36 mouse cellular contexts compared by ENCODE assay signal in genomic region chr2:122240735-122241134, GRCm38 (mm10). TPM values are rescaled to one million over a fixed set of nuclear protein-coding genes. Genes with fewer than 3 reads are reported as not detected.
DNase-seq lines count a peak whose midpoint lies in the region; ATAC-seq and TF ChIP-seq lines count a peak whose summit lies in the region.
"Had no signal": no experiment of that assay in that cellular context is flagged by ENCODE, and none has a peak within 500 bp of the region (broad histone marks: within the 10 kb centered on the region; RNA-seq: fewer than 3 reads in every experiment).

No protein-coding gene starts in this region.

- H3K4me3 ChIP-seq in kidney, embryonic 15.5 days (replicated peaks): no peak overlapping the region
- peak overlapping the region; percentile 29; the same call in 1 of the 2 replicates for H3K4me3 ChIP-seq in liver, adult 2 months (ENCODE audit: insufficient read depth, low read depth, low read length)
- H3K4me3 ChIP-seq in liver, embryonic 16.5 days (ENCODE audit: low read depth, low read length): no peak overlapping the region
- H3K4me3 ChIP-seq in forebrain, embryonic 12.5 days (replicated peaks): no peak overlapping the region
- H3K4me3 ChIP-seq: embryonic facial prominence, embryonic 15.5 days; forebrain, embryonic 13.5 days; heart, embryonic 10.5 days; heart, embryonic 15.5 days; layer of hippocampus, adult 2 months; left cerebral cortex, adult 2 months; limb, embryonic 12.5 days; midbrain, embryonic 13.5 days; neural tube, embryonic 13.5 days had no signal

- no peak overlapping the region for H3K9ac ChIP-seq in kidney, embryonic 15.5 days
- peak overlapping the region; percentile 74 for H3K9ac ChIP-seq in liver, adult 2 months (ENCODE audit: low read depth, low read length)
- H3K9ac ChIP-seq in liver, embryonic 16.5 days (ENCODE audit: low read depth, low read length): no peak overlapping the region
- no peak overlapping the region for H3K9ac ChIP-seq in forebrain, embryonic 12.5 days
- H3K9ac ChIP-seq: embryonic facial prominence, embryonic 15.5 days; forebrain, embryonic 13.5 days; heart, embryonic 15.5 days; limb, embryonic 12.5 days; midbrain, embryonic 13.5 days; neural tube, embryonic 13.5 days had no signal

- H3K27me3 ChIP-seq in kidney, embryonic 15.5 days: no peaks in the 10 kb centered on the region
- H3K27me3 ChIP-seq in liver, adult 2 months (ENCODE audit: control insufficient read depth, insufficient read depth, low read length): no peaks in the 10 kb centered on the region
- H3K27me3 ChIP-seq in liver, embryonic 16.5 days (ENCODE audit: control insufficient read depth, insufficient read depth, low read depth, low read length): no peaks in the 10 kb centered on the region
- 0 out of 2 replicates have a peak, but pooled peaks cover under 1% of the 10 kb centered on the region for H3K27me3 ChIP-seq in forebrain, embryonic 12.5 days
- H3K27me3 ChIP-seq: embryonic facial prominence, embryonic 15.5 days; forebrain, embryonic 13.5 days; heart, embryonic 15.5 days; limb, embryonic 12.5 days; midbrain, embryonic 13.5 days; neural tube, embryonic 13.5 days had no signal

- peaks cover 9% of the 10 kb centered on the region; the same call in 1 of the 2 replicates for H3K79me2 ChIP-seq in liver, adult 2 months (ENCODE audit: control insufficient read depth, insufficient read depth, low read length)

- no peak for ATAC-seq in kidney, embryonic 15.5 days (replicated peaks; ENCODE audit: low FRiP score)
- ATAC-seq in liver, embryonic 16.5 days (ENCODE audit: low read depth): no peak
- no peak for ATAC-seq in forebrain, embryonic 12.5 days (ENCODE audit: low FRiP score)
- ATAC-seq: forebrain, embryonic 13.5 days; hindbrain, embryonic 16.5 days; lung, postnatal 0 days; midbrain, embryonic 13.5 days had no signal

- TF ChIP-seq CTCF in liver, adult 2 months (IDR thresholded peaks at IDR 0.05; ENCODE audit: low read depth, low read length): no peak

- H3K9me3 ChIP-seq in kidney, embryonic 15.5 days (replicated peaks): no peaks in the 10 kb centered on the region
- no peaks in the 10 kb centered on the region for H3K9me3 ChIP-seq in liver, embryonic 16.5 days (replicated peaks; ENCODE audit: control insufficient read depth, low read length)
- no peaks in the 10 kb centered on the region for H3K9me3 ChIP-seq in forebrain, embryonic 12.5 days
- H3K9me3 ChIP-seq: embryonic facial prominence, embryonic 15.5 days; forebrain, embryonic 13.5 days; heart, embryonic 10.5 days; heart, embryonic 15.5 days; limb, embryonic 12.5 days; midbrain, embryonic 13.5 days; neural tube, embryonic 13.5 days had no signal

- DNase-seq in kidney, adult 18-20 months: peak; percentile 19
- peak; percentile 90 for DNase-seq in liver, adult 2 months (ENCODE audit: extremely low read depth, low read depth, low spot score)
- DNase-seq in liver: no peak
- DNase-seq in lung, postnatal 10 days: no peak
- DNase-seq: adrenal gland, postnatal 14 days; cerebellum, adult 11-12 months; cerebellum, postnatal 10 days; gastrocnemius, postnatal 14 days; lung, adult 18-20 months; thymus, postnatal 4 days had no signal

- H3K27ac ChIP-seq in kidney, embryonic 15.5 days: no peak overlapping the region
- peak overlapping the region; percentile 98 for H3K27ac ChIP-seq in liver, adult 2 months (replicated peaks; ENCODE audit: insufficient read depth, low read depth, low read length)
- H3K27ac ChIP-seq in liver, embryonic 16.5 days (ENCODE audit: low read length): peak overlapping the region; percentile 62
- no peak overlapping the region for H3K27ac ChIP-seq in forebrain, embryonic 12.5 days
- H3K27ac ChIP-seq: embryonic facial prominence, embryonic 15.5 days; forebrain, embryonic 13.5 days; heart, embryonic 10.5 days; heart, embryonic 15.5 days; layer of hippocampus, adult 2 months; left cerebral cortex, adult 2 months; limb, embryonic 12.5 days; macrophage; midbrain, embryonic 13.5 days; neural tube, embryonic 13.5 days had no signal

- no peak overlapping the region for H3K4me2 ChIP-seq in kidney, embryonic 15.5 days
- H3K4me2 ChIP-seq in liver, embryonic 16.5 days (ENCODE audit: low read depth, low read length): no peak overlapping the region
- no peak overlapping the region for H3K4me2 ChIP-seq in forebrain, embryonic 12.5 days
- H3K4me2 ChIP-seq: embryonic facial prominence, embryonic 15.5 days; forebrain, embryonic 13.5 days; heart, embryonic 15.5 days; limb, embryonic 12.5 days; midbrain, embryonic 13.5 days; neural tube, embryonic 13.5 days had no signal

- 0 out of 2 replicates have a peak, but pooled peaks have one; percentile 21 for TF ChIP-seq POLR2A in liver, adult 2 months (IDR thresholded peaks at IDR 0.05; ENCODE audit: extremely low read depth, insufficient read depth, low read length)

- peaks cover 13% of the 10 kb centered on the region; the same call in 1 of the 2 replicates for H3K4me1 ChIP-seq in kidney, embryonic 15.5 days
- H3K4me1 ChIP-seq in liver, adult 2 months (ENCODE audit: control insufficient read depth, insufficient read depth, low read length): peaks cover 15% of the 10 kb centered on the region
- H3K4me1 ChIP-seq in liver, embryonic 16.5 days (ENCODE audit: control insufficient read depth, low read depth, low read length): peaks cover 21% of the 10 kb centered on the region
- no peaks in the 10 kb centered on the region for H3K4me1 ChIP-seq in forebrain, embryonic 12.5 days
- H3K4me1 ChIP-seq: forebrain, embryonic 13.5 days; limb, embryonic 12.5 days; midbrain, embryonic 13.5 days had no signal

- no peaks in the 10 kb centered on the region for H3K36me3 ChIP-seq in kidney, embryonic 15.5 days
- H3K36me3 ChIP-seq in liver, adult 2 months (ENCODE audit: control insufficient read depth, insufficient read depth, low read length): peaks cover 31% of the 10 kb centered on the region
- H3K36me3 ChIP-seq in liver, embryonic 16.5 days (ENCODE audit: control insufficient read depth, insufficient read depth): no peaks in the 10 kb centered on the region
- H3K36me3 ChIP-seq in forebrain, embryonic 12.5 days (replicated peaks): no peaks in the 10 kb centered on the region
- H3K36me3 ChIP-seq: embryonic facial prominence, embryonic 15.5 days; heart, embryonic 10.5 days; heart, embryonic 15.5 days; limb, embryonic 12.5 days; midbrain, embryonic 13.5 days; neural tube, embryonic 13.5 days had no signal

RNA-seq across cellular contexts. Expression of gene Sord, which starts 6.2 kb away (rescaled TPM):
- 41.0 and 41.6 TPM in 2 replicates for polyA plus RNA-seq in kidney, embryonic 15.5 days (2015; fragmentation: Nextera tagmentation; extraction: Ambion mirVana)
- total RNA-seq in liver, adult 2 months (2014; rRNA removed): 1,007 and 1,092 TPM in 2 replicates
- 365 and 586 TPM in 2 replicates for polyA plus RNA-seq in liver, adult 2 months (2012; rRNA removed)
- polyA plus RNA-seq in liver, embryonic 16.5 days (2015; fragmentation: Nextera tagmentation; extraction: Ambion mirVana): 193 and 196 TPM in 2 replicates
- polyA plus RNA-seq in forebrain, embryonic 12.5 days (2016; fragmentation: Nextera tagmentation; extraction: Ambion mirVana): 23.9 and 24.3 TPM in 2 replicates

RNA-seq across cellular contexts. Expression of gene Terb2, which starts 54.7 kb away (rescaled TPM):
- not detected in 2 replicates for polyA plus RNA-seq in kidney, embryonic 15.5 days (2015; fragmentation: Nextera tagmentation; extraction: Ambion mirVana)
- total RNA-seq in liver, adult 2 months (2014; rRNA removed): not detected in 2 replicates
- not detected in 2 replicates for polyA plus RNA-seq in liver, adult 2 months (2012; rRNA removed)
- polyA plus RNA-seq in liver, embryonic 16.5 days (2015; fragmentation: Nextera tagmentation; extraction: Ambion mirVana): not detected in 2 replicates
- polyA plus RNA-seq in forebrain, embryonic 12.5 days (2016; fragmentation: Nextera tagmentation; extraction: Ambion mirVana): not detected in 2 replicates
- total RNA-seq: adrenal gland, postnatal 14 days; common myeloid progenitor, adult 5-6 weeks; gastrocnemius, postnatal 14 days; granulocyte monocyte progenitor cell, adult 5-6 weeks; heart, postnatal 25 days; layer of hippocampus, adult 2 months; layer of hippocampus, postnatal 14 days; left cerebral cortex, adult 2 months; left cerebral cortex, postnatal 25 days; megakaryocyte-erythroid progenitor cell, adult 5-6 weeks; MEL had no signal
- polyA plus RNA-seq: embryonic facial prominence, embryonic 15.5 days; forebrain, embryonic 13.5 days; heart, embryonic 10.5 days; heart, embryonic 15.5 days; hindbrain, embryonic 11.5 days; hindbrain, embryonic 16.5 days; intestine, embryonic 14.5 days; limb, embryonic 12.5 days; lung, postnatal 0 days; macrophage; midbrain, embryonic 13.5 days; neural tube, embryonic 13.5 days; stomach, embryonic 14.5 days; thymus, postnatal 0 days had no signal

RNA-seq across cellular contexts. Expression of gene Patl2, which starts 54.7 kb away (rescaled TPM):
- polyA plus RNA-seq in kidney, embryonic 15.5 days (2015; fragmentation: Nextera tagmentation; extraction: Ambion mirVana): 0.06 TPM in 1 of 2 replicates, not detected in the other
- 0.09 TPM in 1 of 2 replicates, not detected in the other for total RNA-seq in liver, adult 2 months (2014; rRNA removed)
- not detected in 2 replicates for polyA plus RNA-seq in liver, adult 2 months (2012; rRNA removed)
- polyA plus RNA-seq in liver, embryonic 16.5 days (2015; fragmentation: Nextera tagmentation; extraction: Ambion mirVana): 0.04 and 0.07 TPM in 2 replicates
- not detected in 2 replicates for polyA plus RNA-seq in forebrain, embryonic 12.5 days (2016; fragmentation: Nextera tagmentation; extraction: Ambion mirVana)
- total RNA-seq: common myeloid progenitor, adult 5-6 weeks; gastrocnemius, postnatal 14 days; granulocyte monocyte progenitor cell, adult 5-6 weeks; heart, postnatal 25 days; layer of hippocampus, adult 2 months; left cerebral cortex, adult 2 months; left cerebral cortex, postnatal 25 days; megakaryocyte-erythroid progenitor cell, adult 5-6 weeks had no signal
- polyA plus RNA-seq: forebrain, embryonic 13.5 days; intestine, embryonic 14.5 days; limb, embryonic 12.5 days; lung, postnatal 0 days; midbrain, embryonic 13.5 days; neural tube, embryonic 13.5 days; stomach, embryonic 14.5 days had no signal

RNA-seq across cellular contexts. Expression of gene Duox2, which starts 57.5 kb away (rescaled TPM):
- polyA plus RNA-seq in kidney, embryonic 15.5 days (2015; fragmentation: Nextera tagmentation; extraction: Ambion mirVana): 0.10 and 0.19 TPM in 2 replicates
- total RNA-seq in liver, adult 2 months (2014; rRNA removed): 0.07 TPM in 1 of 2 replicates, not detected in the other
- 0.02 and 0.04 TPM in 2 replicates for polyA plus RNA-seq in liver, adult 2 months (2012; rRNA removed)
- polyA plus RNA-seq in liver, embryonic 16.5 days (2015; fragmentation: Nextera tagmentation; extraction: Ambion mirVana): not detected in 2 replicates
- polyA plus RNA-seq in forebrain, embryonic 12.5 days (2016; fragmentation: Nextera tagmentation; extraction: Ambion mirVana): not detected in 2 replicates
- total RNA-seq: common myeloid progenitor, adult 5-6 weeks; granulocyte monocyte progenitor cell, adult 5-6 weeks; left cerebral cortex, adult 2 months; megakaryocyte-erythroid progenitor cell, adult 5-6 weeks; MEL had no signal
- polyA plus RNA-seq: forebrain, embryonic 13.5 days; heart, embryonic 10.5 days; hindbrain, embryonic 11.5 days; limb, embryonic 12.5 days; macrophage; neural tube, embryonic 13.5 days had no signal

RNA-seq across cellular contexts. Expression of gene Duoxa2, which starts 58.0 kb away (rescaled TPM):
- 0.17 TPM in 1 of 2 replicates, not detected in the other for polyA plus RNA-seq in kidney, embryonic 15.5 days (2015; fragmentation: Nextera tagmentation; extraction: Ambion mirVana)
- 0.09 TPM in 1 of 2 replicates, not detected in the other for total RNA-seq in liver, adult 2 months (2014; rRNA removed)
- not detected in 2 replicates for polyA plus RNA-seq in liver, adult 2 months (2012; rRNA removed)
- not detected in 2 replicates for polyA plus RNA-seq in liver, embryonic 16.5 days (2015; fragmentation: Nextera tagmentation; extraction: Ambion mirVana)
- not detected in 2 replicates for polyA plus RNA-seq in forebrain, embryonic 12.5 days (2016; fragmentation: Nextera tagmentation; extraction: Ambion mirVana)
- total RNA-seq: adrenal gland, postnatal 14 days; common myeloid progenitor, adult 5-6 weeks; gastrocnemius, postnatal 14 days; granulocyte monocyte progenitor cell, adult 5-6 weeks; layer of hippocampus, adult 2 months; layer of hippocampus, postnatal 14 days; left cerebral cortex, adult 2 months; left cerebral cortex, postnatal 25 days; megakaryocyte-erythroid progenitor cell, adult 5-6 weeks; MEL had no signal
- polyA plus RNA-seq: embryonic facial prominence, embryonic 15.5 days; forebrain, embryonic 13.5 days; heart, embryonic 15.5 days; hindbrain, embryonic 11.5 days; limb, embryonic 12.5 days; macrophage; midbrain, embryonic 13.5 days; neural tube, embryonic 13.5 days; stomach, embryonic 14.5 days had no signal

Comparison
In these comparisons a context has a peak if more than half of its experiments do, and no peak if none do; other contexts are left out.
1. DNase-seq: peak in kidney, adult 18-20 months (single experiment) and liver, adult 2 months (single experiment); none in liver (single experiment) and lung, postnatal 10 days (single experiment).
2. H3K27ac ChIP-seq: peak in liver, adult 2 months (single experiment) and liver, embryonic 16.5 days (single experiment); none in kidney, embryonic 15.5 days (single experiment) and forebrain, embryonic 12.5 days (single experiment).